Mouse (Mus musculus) right cerebral cortex, postnatal 4 days (tissue): Measurements from ENCODE around the gene Hus1b.

Experiments
- DNase-seq: peaks from one replicate; pipeline ENCODE4 v3.0.0-alpha.2; 2022

The Hus1b gene

DNA sequence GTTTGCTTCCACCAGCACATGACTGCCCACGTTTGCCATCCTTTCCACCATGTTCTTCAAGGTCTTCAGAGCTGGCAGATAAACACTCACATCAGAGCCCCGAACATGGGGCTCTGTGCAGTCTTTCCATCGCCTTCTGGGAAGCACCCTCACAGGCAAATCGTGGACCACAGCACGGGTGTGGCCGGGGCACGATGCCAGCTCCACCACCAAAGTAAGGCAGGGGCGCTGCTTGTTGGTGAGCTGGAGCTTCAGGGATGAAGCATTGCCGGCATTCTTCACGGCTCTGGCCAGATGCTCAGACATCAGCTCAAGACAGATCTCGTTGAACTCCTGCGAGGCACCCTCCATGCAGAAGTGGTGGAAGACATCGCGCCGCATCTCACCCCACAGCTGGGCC lies 430 bp downstream of the Hus1b start:
- no peak for DNase-seq

DNA sequence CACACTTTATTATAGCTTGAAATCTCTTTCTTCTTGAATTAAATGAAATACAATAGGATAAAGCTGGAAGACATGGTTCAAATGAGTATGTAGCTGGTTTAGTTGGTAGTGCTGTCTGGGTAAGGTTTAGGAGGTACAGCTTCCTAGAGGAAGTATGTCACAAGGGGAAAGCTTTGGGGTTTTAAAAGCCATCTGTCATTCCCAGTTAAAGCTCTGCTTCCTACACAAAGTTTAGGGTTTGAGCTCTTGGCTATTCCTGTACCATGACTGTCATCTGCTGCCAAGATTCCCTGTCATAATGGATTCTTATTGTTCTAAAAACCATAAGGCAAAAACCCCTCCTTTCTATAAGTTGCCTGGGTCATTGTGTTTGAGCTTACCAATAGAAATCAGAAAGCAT lies 1.8 kb downstream of the Hus1b start:
- no peak for DNase-seq

DNA sequence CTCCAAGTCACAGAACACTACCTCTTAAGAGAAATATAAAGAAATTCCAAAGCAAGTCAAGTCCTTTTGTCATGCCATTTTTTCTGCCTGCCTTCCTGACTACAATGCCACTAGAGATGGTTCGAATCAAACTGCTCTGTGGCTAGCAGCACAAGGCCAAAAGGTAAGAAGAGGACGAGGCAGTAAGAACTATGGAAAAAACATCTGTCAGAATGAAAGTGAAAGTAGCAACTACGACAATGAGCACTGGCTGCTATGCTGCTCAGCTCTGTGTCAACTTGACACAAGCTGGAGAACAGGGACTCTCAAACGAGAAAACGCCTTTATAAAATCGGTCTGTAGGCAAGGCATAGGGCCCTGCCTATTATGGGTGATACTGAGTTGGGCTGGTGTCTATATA lies 14.6 kb downstream of the Hus1b start:
- DNase-seq: no peak

- no peak for DNase-seq
Measured at GRCm38 (mm10) chr13:30931613-30932012, 15.9 kb downstream of the Hus1b start.

GRCm38 (mm10) chr13:30929119-30929518 lies 18.4 kb downstream of the Hus1b start:
- no peak for DNase-seq

GRCm38 (mm10) chr13:30924269-30924668 lies 23.3 kb downstream of the Hus1b start:
- DNase-seq: no peak

GRCm38 (mm10) chr13:30921914-30922313 lies 25.6 kb downstream of the Hus1b start:
- DNase-seq: no peak

DNA sequence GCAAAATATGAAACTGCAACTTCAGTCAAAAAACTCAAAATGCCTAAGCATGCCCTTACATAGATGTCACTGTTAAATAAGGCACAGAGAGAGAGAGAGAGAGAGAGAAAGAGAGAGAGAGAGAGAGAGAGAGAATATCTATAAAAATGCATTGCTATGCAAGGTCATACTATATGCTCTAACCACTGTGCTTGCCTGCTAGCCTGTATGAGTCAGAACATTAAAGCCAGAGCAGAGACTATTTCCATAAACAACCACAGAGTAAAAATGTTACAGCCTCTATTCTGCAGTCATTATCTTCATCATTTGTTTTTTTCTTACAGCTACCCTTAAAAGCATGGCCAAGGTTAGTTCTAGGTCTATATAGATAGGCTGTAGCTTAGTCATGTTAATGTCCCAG lies 33.8 kb downstream of the Hus1b start:
- DNase-seq: no peak

- no peak for DNase-seq
Measured at GRCm38 (mm10) chr13:30913028-30913427, 34.5 kb downstream of the Hus1b start.

DNA sequence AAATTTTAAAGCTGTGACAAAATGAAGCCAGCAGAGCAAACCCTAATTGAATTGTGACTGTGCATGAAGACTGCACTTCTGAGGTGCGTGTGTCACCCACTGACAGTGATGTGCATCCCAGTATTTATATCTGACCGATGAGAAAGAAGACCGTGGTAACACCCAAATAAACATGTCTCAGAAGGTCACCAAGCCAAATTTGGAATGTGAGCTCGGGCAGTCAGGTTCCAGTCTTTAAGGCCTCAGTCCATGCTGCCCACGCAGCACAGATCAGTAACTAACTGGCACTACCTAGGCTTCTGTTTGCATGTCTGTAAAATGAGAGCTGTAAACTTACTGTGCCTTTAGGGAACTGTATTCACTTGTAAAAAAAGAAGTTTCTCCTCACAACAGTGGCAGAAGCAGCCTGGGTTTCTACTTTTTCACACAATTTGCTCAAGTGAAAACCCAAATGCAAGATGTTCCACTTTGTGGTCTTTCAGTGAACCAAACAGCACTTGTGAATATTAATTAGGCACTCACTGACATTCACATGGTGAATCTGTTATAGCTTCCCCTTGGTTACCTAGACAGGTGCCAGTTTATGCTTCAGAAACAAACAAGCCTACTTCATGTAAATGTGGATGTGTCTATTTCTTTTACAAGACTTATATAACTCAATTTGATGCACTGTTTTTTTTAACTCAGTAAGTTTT lies 35.5 kb downstream of the Hus1b start:
- DNase-seq: no peak

- no peak for DNase-seq
Measured at GRCm38 (mm10) chr13:30910889-30911288, 36.7 kb downstream of the Hus1b start.

DNA sequence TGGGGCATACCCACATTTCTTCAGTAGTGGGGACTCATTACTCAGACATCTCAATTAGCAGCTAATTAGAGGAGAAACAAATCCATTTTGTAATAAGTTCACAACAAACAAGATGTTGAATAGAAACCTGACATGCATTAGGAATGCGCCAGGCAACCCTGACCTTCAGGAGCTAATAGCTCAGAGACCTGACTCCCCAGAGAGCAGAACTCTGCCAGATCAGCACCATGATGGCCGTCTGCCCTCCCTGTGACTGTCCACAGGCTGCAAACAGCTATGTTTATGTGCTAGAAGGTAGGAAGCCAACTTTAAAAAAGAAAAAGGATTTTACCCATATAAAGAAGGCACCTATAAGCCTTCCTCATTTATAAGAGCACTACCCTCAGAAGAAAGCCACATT lies 45.3 kb downstream of the Hus1b start:
- no peak for DNase-seq

DNA sequence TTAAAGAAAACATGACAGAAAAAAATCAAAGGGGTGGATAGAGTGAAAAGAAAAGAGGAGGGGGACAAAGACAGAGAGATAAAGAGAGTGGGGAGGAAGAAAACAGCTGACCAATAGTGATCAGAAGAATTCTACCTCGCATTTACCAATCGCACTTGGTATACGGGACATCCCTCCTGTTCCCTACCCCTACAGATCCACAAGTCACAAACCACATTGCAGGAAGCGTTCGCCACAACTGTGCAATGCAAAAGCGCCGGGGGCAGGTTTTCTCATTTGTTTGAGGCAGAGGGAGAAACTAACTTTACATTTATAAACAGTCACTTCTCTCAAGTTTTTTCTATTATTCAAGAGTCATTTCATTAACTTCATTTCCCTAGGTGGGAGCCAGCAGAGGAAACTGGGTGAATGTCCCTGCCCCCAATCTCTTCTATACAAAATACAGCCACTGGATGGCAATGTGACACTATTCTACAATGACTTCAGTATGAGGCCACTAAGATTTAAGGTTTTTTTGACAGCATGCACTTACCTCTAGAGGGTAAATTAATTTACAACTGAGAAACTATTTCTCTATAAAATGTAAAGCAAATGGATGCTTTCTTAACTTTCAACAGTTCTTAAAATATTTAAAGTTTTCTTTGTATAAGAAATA lies 46.0 kb downstream of the Hus1b start:
- DNase-seq: no peak
